Mouse (Mus musculus) frontal cortex, postnatal 14 days (tissue): ENCODE data around the gene Smyd3.
A peak's percentile ranks its signal among the peaks of the same experiment; 100 is the strongest.

ENCODE experiments used
- DNase-seq, 2 experiments: peaks; one replicate each; pipeline ENCODE4 v3.0.0; 2022; ENCODE audit warnings: low spot score in 2 of 2

The Smyd3 gene

DNA sequence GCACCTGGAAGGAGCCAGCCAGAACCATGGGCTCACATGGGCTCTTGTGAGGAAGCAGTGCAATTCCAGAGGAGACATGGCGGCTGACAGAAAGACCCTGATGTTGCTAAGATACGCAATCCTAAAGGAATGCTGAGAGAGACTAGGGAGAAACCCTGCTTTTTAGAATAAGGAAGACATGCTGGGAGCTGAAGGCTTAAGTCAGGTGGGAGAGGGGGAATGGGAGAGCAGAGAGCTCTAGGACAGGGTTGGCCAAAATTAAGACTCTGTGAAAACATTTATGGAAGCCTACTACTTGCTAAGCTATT is 452.6 kb downstream of the Smyd3 start:
- DNase-seq = no peak

DNA sequence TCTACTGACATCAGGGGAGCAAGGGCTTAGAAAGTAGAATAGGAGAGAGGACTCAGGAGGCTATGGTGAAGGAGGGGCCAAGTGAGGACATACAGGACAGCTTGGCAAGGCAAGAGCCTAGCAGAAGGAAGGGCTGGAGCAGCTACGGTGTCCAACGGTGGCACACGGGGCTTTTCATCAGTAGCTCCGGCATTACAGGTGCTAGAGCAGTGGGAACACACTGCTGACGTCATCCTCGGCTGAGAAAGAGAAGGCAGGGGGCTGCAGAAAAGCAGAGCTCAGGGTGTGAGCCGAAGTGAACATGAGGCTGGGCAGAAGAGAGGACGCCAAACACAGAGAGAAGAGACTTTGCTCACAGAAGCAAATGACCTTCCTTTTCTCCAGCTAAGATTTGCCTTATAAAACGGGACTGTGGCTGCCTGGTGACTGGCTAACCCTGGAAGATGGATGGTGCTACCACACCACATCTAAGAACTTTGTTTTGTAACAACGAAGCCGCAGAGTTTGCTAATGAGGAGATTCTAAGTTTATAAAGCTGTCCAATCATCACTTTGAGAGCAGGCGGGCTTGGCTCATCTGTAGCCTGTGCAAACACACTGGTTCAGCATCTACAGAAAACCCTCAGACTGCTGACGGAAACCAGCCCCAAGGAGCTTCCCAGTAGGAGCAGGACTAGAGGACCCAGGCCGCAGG is 453.1 kb downstream of the Smyd3 start:
- no peak for DNase-seq

DNA sequence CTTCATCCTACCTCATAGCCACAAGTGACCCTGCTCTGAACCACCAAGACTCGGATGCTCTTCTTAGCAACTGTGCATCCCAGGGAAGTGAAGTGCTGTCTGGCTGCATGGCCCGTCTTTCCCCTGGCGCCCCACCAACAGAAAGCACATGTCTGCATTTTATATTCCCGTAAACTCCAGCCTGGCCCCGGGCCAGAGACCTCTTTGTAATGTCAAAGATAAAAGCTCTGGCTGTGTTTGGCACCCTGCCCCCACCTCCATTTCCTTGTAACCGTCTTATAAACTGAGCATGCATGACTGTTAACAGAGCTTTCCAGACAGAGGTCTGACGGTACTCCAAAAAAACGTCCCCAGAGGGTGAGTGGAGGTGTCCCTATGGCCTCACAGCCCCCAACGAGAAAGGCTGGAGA is 456.1 kb downstream of the Smyd3 start:
- DNase-seq = peak in 1 of 2 experiments; percentile 22

- DNase-seq = no peak
These were observed 456.8 kb downstream of the Smyd3 start for GRCm38 (mm10) chr1:179061053-179061452.

GRCm38 (mm10) chr1:179060113-179060955 is 457.5 kb downstream of the Smyd3 start:
- no peak for DNase-seq

- DNase-seq = no peak
These were observed 458.3 kb downstream of the Smyd3 start for GRCm38 (mm10) chr1:179059286-179060112.

DNA sequence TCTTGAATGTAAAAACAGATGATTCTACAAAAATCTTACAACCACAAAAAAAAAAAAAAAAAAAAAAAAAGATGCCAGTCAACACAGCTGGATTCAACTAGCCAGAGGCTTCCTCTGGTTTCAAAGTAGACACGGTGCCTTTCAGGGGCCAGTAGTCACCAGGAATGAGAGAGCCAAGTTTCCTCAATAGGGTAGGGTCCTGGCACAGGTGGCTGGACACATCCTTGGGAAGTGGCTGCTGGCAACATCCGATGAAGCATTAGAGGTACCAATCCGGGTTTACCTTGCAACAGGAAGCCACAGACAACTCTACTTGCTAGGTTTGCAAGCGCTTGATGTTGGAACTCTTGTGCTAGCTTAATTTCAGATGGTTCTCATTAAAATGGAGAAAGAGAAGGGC is 459.2 kb downstream of the Smyd3 start:
- DNase-seq = no peak

DNA sequence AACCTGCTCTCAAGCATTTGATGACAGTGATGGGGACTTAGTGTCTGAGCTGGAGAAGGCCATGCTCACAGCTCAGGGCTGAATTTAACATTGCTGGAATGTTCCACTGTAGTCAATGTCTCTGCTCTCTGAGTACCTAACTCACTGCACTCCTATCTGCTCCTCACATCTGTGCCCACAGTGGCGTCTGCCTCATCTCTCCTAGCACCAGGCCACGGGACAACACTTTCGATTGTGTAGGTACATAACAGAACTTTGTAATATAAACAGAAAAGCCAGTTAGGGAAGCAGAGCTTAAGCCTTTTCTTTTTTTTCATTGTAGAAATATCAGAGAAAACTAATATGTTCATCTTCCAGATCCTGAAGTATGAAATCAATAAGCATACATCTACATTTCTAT is 462.1 kb downstream of the Smyd3 start:
- no peak for DNase-seq

GRCm38 (mm10) chr1:179054385-179055116 is 463.3 kb downstream of the Smyd3 start:
- no peak for DNase-seq

DNA sequence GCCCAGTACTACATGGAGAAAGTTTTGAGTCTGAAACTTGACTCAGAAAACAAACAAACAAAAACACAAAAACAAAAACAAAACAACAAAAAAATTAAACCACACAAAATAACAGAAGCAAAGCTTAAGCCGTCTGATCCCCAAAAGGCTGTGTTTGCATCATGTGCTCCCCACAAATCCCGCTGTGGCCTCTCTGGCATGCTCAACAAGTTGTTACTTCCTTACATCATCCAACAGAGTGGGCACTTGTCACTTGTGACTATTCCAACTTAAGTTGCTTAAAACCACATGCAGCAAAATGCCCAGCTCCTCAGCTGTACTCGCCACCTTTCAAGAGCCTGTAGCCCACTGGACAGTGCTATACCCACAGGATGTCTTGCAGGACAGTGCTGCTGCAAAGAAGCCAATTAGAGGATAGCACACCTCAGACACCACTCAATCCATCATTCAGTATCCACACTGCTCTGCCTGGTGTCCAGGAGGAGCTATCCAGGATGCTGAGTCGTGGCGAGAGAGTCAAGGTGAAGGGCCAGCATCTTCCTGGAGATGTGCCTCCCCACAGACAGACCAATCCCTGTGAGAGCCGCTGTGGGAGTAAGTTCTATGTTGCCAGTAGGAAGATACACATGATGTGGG is 465.2 kb downstream of the Smyd3 start:
- no peak for DNase-seq

- no peak for DNase-seq
These were observed 469.8 kb downstream of the Smyd3 start for GRCm38 (mm10) chr1:179047931-179048596.

GRCm38 (mm10) chr1:179045856-179046714 is 471.8 kb downstream of the Smyd3 start:
- DNase-seq = no peak

- DNase-seq = no peak
These were observed 473.7 kb downstream of the Smyd3 start for GRCm38 (mm10) chr1:179044165-179044564.

DNA sequence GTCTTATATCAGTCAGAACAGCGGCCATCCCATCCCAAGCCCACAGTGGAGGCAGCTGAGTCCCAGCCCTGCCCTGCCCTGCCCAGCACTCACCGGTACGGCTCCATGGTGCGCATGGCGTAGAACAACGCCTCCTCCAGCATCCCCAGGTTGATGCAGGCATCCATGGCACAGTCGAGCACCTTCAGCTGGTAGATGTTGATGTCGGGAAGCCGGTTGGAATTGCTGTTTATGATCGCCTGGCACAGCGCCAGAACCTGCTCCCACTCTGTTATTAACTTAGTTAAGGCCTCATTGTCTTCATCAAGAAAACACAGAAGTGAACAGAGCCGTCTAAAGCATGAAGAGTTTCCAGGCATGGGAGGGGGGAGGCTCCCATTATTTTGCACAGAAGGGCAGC is 474.2 kb downstream of the Smyd3 start:
- DNase-seq = no peak

DNA sequence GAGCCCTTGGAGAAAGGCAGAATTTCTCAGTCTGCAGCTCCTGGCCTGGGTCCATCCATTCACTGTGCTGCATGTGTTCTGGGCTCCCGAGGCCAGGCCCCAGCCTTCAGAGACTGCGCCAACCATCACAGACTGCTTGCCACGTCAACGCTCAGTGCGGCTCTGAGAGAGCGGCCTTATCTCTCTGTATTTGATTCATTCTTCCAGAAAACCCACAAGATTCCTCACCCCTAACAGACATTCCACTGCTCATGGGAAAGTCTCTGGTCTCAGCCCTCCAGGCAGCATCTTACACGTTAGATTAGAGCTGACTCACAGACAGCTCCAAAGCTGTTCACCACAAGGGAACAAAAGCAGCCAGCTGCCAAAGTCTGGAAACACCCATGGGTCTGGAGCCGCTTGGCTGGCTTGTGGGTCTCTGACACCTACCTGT is 475.9 kb downstream of the Smyd3 start:
- no peak for DNase-seq

DNA sequence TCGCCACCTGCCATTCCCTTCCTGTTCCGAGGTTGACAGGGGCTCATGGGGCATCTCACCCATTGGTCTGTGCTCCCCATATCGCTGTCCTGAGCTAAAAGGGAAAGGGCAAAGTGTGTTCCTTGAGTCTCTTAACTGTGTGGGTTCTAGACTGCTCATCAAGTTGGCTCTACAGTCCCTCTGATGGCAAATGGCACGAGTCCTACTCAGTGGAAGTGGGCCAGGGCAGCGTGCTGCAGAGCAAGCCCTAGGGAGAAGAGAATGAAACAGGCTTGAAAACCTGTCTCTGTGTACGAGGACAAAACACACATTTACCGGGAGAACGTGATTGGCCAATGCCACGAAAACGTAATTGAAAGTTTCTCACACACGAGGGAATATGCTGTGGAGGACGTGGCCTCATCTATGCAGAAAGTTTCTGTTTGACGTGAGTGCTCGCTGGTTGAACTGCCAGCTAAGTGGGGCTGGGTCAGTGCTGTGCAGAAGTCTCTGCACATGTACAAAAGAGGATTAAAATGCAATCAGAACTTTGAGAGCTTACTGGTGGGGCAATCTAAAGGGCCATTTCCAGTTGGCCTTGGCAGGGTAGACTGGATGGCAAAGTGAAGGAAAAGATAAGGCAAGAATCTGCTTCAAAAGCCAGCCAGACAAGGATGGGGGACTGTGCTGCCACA is 476.5 kb downstream of the Smyd3 start:
- no peak for DNase-seq

GRCm38 (mm10) chr1:179038801-179039200 is 479.0 kb downstream of the Smyd3 start:
- DNase-seq = no peak

- no peak for DNase-seq
These were observed 484.9 kb downstream of the Smyd3 start for GRCm38 (mm10) chr1:179032947-179033346.

- no peak for DNase-seq
These were observed 486.3 kb downstream of the Smyd3 start for GRCm38 (mm10) chr1:179031581-179031980.
